Mouse (Mus musculus) B cell, adult 67 days (primary cell): ENCODE data around the gene Tbc1d23. TPM values are rescaled to one million over a fixed set of nuclear protein-coding genes. Genes with fewer than 3 reads are reported as not detected.

ENCODE experiments used
- total RNA-seq, 2 experiments: library from RNA; stranded (reverse); gene quantifications; 4 replicates each; pipeline ENCODE4 v1.2.4; 2023

Tbc1d23 gene
- 10 to 100 TPM; 62.8 to 73.2 TPM for total RNA-seq

DNA sequence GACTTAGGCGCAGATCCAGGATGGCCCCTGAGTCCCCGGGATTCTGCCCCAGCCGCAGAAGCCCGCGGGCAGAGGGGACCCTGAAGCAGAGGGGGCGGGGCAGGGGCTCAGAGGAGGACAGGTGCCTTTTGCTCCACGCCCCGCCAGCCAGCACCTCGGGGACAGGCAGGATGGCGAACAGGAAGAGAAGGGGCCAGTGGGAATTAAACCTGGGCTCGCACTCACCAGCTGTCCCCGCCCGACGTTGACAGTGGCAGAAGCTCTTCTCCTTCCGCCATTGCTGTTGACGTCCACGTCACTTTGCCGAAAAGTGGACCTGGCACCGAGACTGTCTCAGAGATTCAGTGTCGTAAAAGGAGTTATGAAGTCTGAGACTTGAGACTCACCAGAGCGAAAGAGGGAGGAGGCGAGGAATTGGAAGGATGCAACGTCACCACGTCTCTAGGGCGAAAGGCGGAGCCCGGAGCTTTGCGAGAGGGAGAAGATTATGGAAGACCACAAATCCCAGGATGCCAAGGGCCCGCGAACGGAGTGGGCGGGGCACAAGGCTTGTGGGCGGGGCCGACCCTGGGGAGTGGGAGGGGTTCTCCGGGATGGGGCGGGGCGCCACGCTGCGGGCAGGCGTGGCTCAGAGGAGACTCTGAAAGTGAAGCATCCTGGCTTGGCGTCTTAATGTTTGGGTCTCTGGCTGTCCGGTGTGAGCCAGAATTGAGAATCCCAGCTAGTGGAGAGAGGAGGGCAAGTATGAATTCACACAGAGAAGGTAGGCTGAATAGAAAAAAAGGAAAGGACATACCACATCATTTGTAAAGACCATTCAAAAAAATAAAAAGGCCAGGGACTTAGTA lies at the start of gene Tbc1d23:
TSS of gene Tbc1d23 (minus strand) at position 416 of the 848 bp plus-strand sequence.

DNA sequence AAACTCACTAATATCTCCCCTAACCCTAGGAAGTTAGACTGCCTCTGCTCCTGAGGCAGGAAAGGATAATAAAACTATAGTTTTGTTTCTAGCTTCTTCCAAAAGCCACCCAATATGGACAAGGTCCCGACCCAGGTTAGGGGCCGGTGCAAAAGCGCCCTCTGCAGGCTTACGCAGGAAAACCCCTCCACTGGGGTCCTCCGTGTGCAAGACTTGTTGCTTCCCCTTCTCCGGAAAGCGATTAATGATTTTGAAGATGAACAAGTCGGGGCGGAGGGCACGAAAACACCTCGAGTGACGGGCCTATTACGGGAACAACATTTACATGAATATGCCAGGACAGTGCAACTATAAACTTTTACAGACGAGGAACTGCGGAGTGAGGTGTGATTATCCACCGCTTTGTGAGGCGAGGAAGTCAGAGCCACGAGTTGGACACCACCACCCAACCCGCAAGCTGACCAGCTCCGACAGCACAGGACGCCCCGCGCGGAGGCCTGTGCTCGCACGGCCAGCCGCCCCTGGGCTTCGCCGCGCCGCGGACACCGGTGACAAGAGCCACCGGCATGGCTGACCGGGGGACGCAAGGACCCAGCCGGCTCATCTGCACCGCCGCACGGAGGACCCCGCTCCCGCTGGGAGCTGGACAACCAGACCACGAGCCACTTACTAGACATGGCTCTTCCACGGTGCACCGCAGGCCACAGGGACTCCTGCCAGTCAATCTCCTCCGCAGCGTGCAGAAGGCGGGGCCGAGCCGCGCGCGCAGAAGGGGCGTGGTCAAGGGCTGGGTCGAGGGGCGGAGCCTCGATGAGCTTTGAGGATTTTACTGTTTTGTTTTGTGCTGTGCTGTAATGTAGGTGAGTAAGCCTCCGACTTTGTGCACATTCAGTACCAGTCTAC lies 64.4 kb downstream of the Tbc1d23 start, which contains the start of gene Nit2:
TSS of gene Nit2 (minus strand) at position 731 of the 903 bp plus-strand sequence.

DNA sequence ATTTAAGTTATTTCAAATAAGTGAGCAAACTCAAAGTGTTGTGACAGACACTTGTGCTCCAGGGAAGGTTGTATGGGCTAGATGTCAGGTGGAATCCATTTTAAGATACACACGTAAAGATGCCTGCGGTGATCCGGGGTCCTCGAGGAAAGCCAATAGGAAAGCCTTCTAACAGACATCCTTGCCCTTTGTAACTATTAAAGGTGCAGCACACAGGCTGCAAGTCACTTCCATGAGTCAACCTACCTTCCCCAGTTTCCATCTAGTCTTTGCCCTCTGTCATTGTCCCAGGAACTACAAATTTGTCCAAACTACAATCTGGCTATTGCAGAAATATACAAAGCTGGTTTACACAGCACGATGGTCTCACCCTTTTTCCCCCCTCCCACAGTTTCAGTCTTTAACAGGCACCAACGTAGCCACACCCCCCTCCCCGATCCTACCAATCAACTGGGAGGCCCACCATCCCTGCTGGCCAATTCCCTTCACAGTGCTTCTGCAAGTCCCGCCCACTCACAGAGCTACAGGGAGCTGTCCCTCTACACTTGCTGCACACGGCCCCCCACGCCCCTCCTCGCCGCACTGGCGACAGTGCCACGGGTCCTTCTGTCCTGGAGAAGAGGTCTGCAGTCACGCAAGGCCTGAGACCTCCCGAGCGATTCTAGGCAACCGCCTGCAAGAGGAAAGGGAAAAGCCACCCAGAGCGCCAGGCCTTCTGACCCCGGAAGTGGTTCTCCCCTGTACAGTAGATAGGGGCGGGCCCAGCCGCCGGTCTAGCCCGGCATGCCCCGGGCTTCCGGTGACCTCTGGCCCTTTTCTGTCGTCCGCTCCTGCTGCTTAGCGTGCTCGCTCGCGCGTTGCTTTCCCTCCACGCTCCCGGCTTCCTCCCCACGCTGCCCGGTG lies 110.1 kb downstream of the Tbc1d23 start, which contains the start of gene Tomm70a:
TSS of gene Tomm70a (plus strand) at position 791 of the 903 bp plus-strand sequence.

Other genes with a start within 250 kb of the Tbc1d23 start
- gene Tmem45a2, start 160.1 kb downstream of the Tbc1d23 start, total RNA-seq = not detected
- 10 to 100 TPM; 31.6 to 33.1 TPM for gene Tomm70a, start 109.8 kb downstream of the Tbc1d23 start, total RNA-seq
- gene Nit2, start 64.2 kb downstream of the Tbc1d23 start, total RNA-seq = 10 to 100 TPM; 19.0 to 24.2 TPM
- not detected for gene Tmem30c, start 61.4 kb upstream of the Tbc1d23 start, total RNA-seq
- 100 to 1,000 TPM; 221 to 251 TPM for gene Filip1l, start 121.6 kb upstream of the Tbc1d23 start, total RNA-seq